Mouse (Mus musculus) telencephalon, adult 2 months (tissue): ENCODE measurements around the gene Asz1.

Experiments
- DNase-seq: peaks from one replicate; pipeline ENCODE4 v3.0.0-alpha.2; 2011; ENCODE audit warnings: low read depth, low spot score

The Asz1 gene

GRCm38 (mm10) chr6:18108934-18109333, at the start of gene Asz1:
Asz1 (minus strand) TSS chr6:18109061.
- DNase-seq = no peak

- DNase-seq = no peak
Measured at GRCm38 (mm10) chr6:18153031-18153430, 44.2 kb upstream of the Asz1 start.

- no peak for DNase-seq
Measured at GRCm38 (mm10) chr6:18135246-18135645, 26.4 kb upstream of the Asz1 start.

GRCm38 (mm10) chr6:18128059-18128458, 19.2 kb upstream of the Asz1 start:
- DNase-seq = no peak

- DNase-seq = no peak
Measured at GRCm38 (mm10) chr6:18127206-18127983, 18.5 kb upstream of the Asz1 start.

- DNase-seq = no peak
Measured at GRCm38 (mm10) chr6:18096861-18097260, 12.0 kb downstream of the Asz1 start.

- no peak for DNase-seq
Measured at GRCm38 (mm10) chr6:18089098-18089497, 19.8 kb downstream of the Asz1 start.

GRCm38 (mm10) chr6:18087160-18087804, 21.6 kb downstream of the Asz1 start:
- DNase-seq = no peak

GRCm38 (mm10) chr6:18078615-18079014, 30.2 kb downstream of the Asz1 start:
- DNase-seq = peak; percentile 6

GRCm38 (mm10) chr6:18076986-18077385, 31.9 kb downstream of the Asz1 start:
- no peak for DNase-seq

GRCm38 (mm10) chr6:18076577-18076976, 32.3 kb downstream of the Asz1 start:
- no peak for DNase-seq

GRCm38 (mm10) chr6:18057899-18058298, 51.0 kb downstream of the Asz1 start:
- no peak for DNase-seq

GRCm38 (mm10) chr6:18051702-18052101, 57.2 kb downstream of the Asz1 start:
- DNase-seq = peak; percentile 50

- no peak for DNase-seq
Measured at GRCm38 (mm10) chr6:18044299-18044698, 64.6 kb downstream of the Asz1 start.

GRCm38 (mm10) chr6:18043172-18043571, 65.7 kb downstream of the Asz1 start:
- no peak for DNase-seq

- no peak for DNase-seq
Measured at GRCm38 (mm10) chr6:18032271-18032670, 76.6 kb downstream of the Asz1 start.

GRCm38 (mm10) chr6:18031509-18032010, 77.3 kb downstream of the Asz1 start:
- peak; percentile 23 for DNase-seq

- DNase-seq = no peak
Measured at GRCm38 (mm10) chr6:18030868-18031508, 77.9 kb downstream of the Asz1 start.

- peak; percentile 29 for DNase-seq
Measured at GRCm38 (mm10) chr6:18029746-18030656, 78.9 kb downstream of the Asz1 start, which contains the start of gene Wnt2. Wnt2 (minus strand) TSS chr6:18030585.

GRCm38 (mm10) chr6:18024133-18024794, 84.6 kb downstream of the Asz1 start:
- DNase-seq = no peak

- no peak for DNase-seq
Measured at GRCm38 (mm10) chr6:18013346-18013745, 95.5 kb downstream of the Asz1 start.
